Mouse (Mus musculus) fat pad, adult 2 months (tissue): ENCODE results near the gene Rnf213.

Experiments used
- DNase-seq: peaks from one replicate; pipeline ENCODE4 v3.0.0-alpha.2; 2011; ENCODE audit warnings: low read depth, low spot score; ENCODE audit errors: extremely low read depth

Gene Rnf213

GRCm38 (mm10) chr11:119514967-119515636 is 122.2 kb downstream of the Rnf213 start:
- DNase-seq: no peak

- no peak for DNase-seq
Measured at GRCm38 (mm10) chr11:119515823-119516676, 123.2 kb downstream of the Rnf213 start.

- no peak for DNase-seq
Measured at GRCm38 (mm10) chr11:119516677-119517361, 123.9 kb downstream of the Rnf213 start.

- DNase-seq: no peak
Measured at GRCm38 (mm10) chr11:119519387-119519786, 126.5 kb downstream of the Rnf213 start.

GRCm38 (mm10) chr11:119520005-119520712 is 127.3 kb downstream of the Rnf213 start:
- DNase-seq: no peak

GRCm38 (mm10) chr11:119520713-119521063 is 127.8 kb downstream of the Rnf213 start:
- no peak for DNase-seq

- no peak for DNase-seq
Measured at GRCm38 (mm10) chr11:119521920-119522710, 129.2 kb downstream of the Rnf213 start.

GRCm38 (mm10) chr11:119522779-119523178 is 129.9 kb downstream of the Rnf213 start:
- no peak for DNase-seq

GRCm38 (mm10) chr11:119523392-119523791 is 130.5 kb downstream of the Rnf213 start:
- DNase-seq: no peak

GRCm38 (mm10) chr11:119524545-119524949 is 131.6 kb downstream of the Rnf213 start:
- DNase-seq: no peak

GRCm38 (mm10) chr11:119526068-119526966 is 133.4 kb downstream of the Rnf213 start:
- no peak for DNase-seq

GRCm38 (mm10) chr11:119528930-119529329 is 136.0 kb downstream of the Rnf213 start:
- no peak for DNase-seq

- DNase-seq: no peak
Measured at GRCm38 (mm10) chr11:119532460-119532859, 139.6 kb downstream of the Rnf213 start.

- DNase-seq: peak; percentile 75
Measured at GRCm38 (mm10) chr11:119533745-119534144, 140.8 kb downstream of the Rnf213 start.
